Mouse (Mus musculus) lung, postnatal 0 days (tissue): ENCODE data around the gene Adgrl1. TPM values are rescaled to one million over a fixed set of nuclear protein-coding genes. Genes with fewer than 3 reads are reported as not detected.
A peak's percentile ranks its signal among the peaks of the same experiment; 100 is the strongest.

Source experiments
- ATAC-seq: fragments of 200-750 bp; cut with Nextera tagmentation; 2 replicates; pipeline ENCODE4 v1.8.0; 2017; ENCODE audit warnings: moderate library complexity
- DNase-seq: peaks from one replicate; pipeline ENCODE4 v3.0.0-alpha.2; 2016; ENCODE audit warnings: low spot score
- H3K27ac ChIP-seq: fragments of 300-500 bp; sonication (generic); 2 replicates; pipeline ENCODE4 v1.5.1; 2014; ENCODE audit warnings: antibody characterized with exemption, mild to moderate bottlenecking, low read length, mixed read lengths
- H3K27me3 ChIP-seq: fragments of 300-500 bp; sonication (generic); replicated peaks from 2 replicates; pipeline ENCODE4 v1.6.1; 2014; ENCODE audit warnings: low read length, mixed read lengths; ENCODE audit not compliant: insufficient read depth
- H3K36me3 ChIP-seq: fragments of 300-500 bp; sonication (generic); 2 replicates; pipeline ENCODE4 v1.6.1; 2014; ENCODE audit warnings: low read length, mixed read lengths; ENCODE audit not compliant: insufficient read depth
- H3K4me1 ChIP-seq: fragments of 300-500 bp; sonication (generic); 2 replicates; pipeline ENCODE4 v1.6.1; 2014; ENCODE audit warnings: antibody characterized with exemption, low read depth, low read length, mixed read lengths; ENCODE audit not compliant: insufficient read depth
- H3K4me2 ChIP-seq: fragments of 300-500 bp; sonication (generic); replicated peaks from 2 replicates; pipeline ENCODE4 v1.6.1; 2014; ENCODE audit warnings: low read depth, mild to moderate bottlenecking, low read length, moderate library complexity, mixed read lengths
- H3K4me3 ChIP-seq: fragments of 300-500 bp; sonication (generic); 2 replicates; pipeline ENCODE4 v1.5.1; 2014; ENCODE audit warnings: low read depth, low read length
- H3K9ac ChIP-seq: fragments of 300-500 bp; sonication (generic); replicated peaks from 2 replicates; pipeline ENCODE4 v1.6.1; 2014; ENCODE audit warnings: low read depth, mild to moderate bottlenecking
- H3K9me3 ChIP-seq: fragments of 300-500 bp; sonication (generic); 2 replicates; pipeline ENCODE4 v1.6.1; 2016; ENCODE audit warnings: low read length, mixed read lengths
- CTCF ChIP-seq: IDR thresholded peaks from 2 replicates; pipeline ENCODE4 v1.5.1; 2016; ENCODE audit warnings: antibody characterized with exemption, mild to moderate bottlenecking
- EP300 ChIP-seq: IDR thresholded peaks from 2 replicates; pipeline ENCODE4 v1.6.1; 2016; ENCODE audit warnings: antibody characterized with exemption, mild to moderate bottlenecking, control low read depth
- WGBS: fragments of 180-500 bp; shearing (Covaris S2); extraction: QIAGEN DNeasy Blood & Tissue Kit; methylation state at CpG from one replicate; pipeline ENCODE4 v1.1.7; 2014; 5-methylcytosine and 5-hydroxymethylcytosine counted together
- polyA plus RNA-seq: library from polyadenylated mRNA; unstranded; fragments of >200 nt; fragmentation: Nextera tagmentation; extraction: Ambion mirVana; gene quantifications from 2 replicates; pipeline ENCODE4 v1.2.1, GENCODE M21; 2015

Adgrl1 gene
- polyA plus RNA-seq, 1 experiment from 2014 or later: 11.4 TPM

DNA sequence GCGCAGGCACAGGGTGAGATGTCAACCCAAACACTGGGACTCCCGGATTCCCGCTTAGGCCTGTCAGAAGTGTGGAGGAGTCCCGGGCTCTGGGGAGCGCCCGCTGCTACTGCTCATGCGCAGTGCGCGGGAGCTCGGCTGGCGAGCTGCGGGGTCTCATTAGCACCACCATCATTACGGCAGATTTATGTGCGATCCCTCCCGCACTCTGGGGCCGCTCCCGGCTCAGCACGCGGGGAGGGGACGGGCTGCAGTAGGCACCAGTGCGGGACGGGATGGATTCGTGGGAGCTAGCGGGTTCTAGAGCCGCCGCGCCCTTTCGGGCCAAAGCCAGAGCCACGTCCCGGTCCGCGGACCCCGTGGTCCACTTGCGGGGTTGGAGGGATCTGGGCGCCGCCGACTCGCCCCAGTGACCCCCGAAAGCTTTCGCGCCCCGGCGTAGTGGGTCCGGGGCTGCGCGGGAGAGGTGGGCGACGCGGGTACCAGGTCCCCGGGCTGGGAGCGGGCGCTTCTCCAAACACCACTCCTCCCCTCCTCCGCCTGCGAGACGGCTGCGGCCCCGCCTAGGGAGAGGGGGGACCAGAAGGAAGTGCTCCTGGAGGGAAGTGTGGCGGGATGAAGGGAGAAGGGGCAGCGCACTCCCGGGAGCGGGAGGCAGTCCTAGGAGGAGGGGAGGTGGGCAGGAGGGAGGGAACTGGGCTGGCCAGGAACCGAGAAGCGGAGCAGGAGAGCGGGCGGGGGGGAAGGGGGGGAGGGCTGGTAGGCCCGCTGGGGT lies 24.8 kb upstream of the Adgrl1 start:
- ATAC-seq (peak; percentile 84), DNase-seq (peak; percentile 82)
- peak overlapping the region; percentile 97 for H3K4me2 ChIP-seq
- WGBS: 1% methylated on average over 54 of the region's 66 CpGs
- H3K4me3 ChIP-seq: peak overlapping the region; percentile 67
- peaks cover 14% of the 10 kb centered on the region; the same call in 1 of the 2 replicates for H3K4me1 ChIP-seq
- no peak for TF ChIP-seq EP300
- no peak for TF ChIP-seq CTCF
- H3K27ac ChIP-seq: peak overlapping the region; percentile 81
- H3K9me3 ChIP-seq: no peaks in the 10 kb centered on the region
- H3K36me3 ChIP-seq: no peaks in the 10 kb centered on the region
- H3K27me3 ChIP-seq: no peaks in the 10 kb centered on the region
- peak overlapping the region; percentile 60 for H3K9ac ChIP-seq

DNA sequence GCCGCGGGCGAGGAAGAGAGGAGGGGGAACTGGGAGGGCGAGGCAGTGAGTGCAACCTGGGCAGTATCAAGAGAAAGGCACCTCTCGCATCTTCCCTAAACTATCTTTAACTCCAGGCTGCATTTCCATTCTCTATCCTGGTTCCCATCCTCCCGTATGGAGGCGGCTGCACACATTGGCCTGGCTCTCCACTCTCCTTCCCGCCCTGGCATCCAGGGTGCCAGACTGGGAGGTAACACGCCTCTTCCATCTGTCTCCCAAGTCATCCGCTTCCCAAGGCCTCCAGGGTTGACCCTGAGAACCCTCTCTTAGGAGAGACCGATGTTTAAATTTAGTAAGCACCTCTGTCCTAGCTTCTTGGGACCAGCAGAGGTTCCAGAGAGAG lies 24.3 kb upstream of the Adgrl1 start:
- DNase-seq: no peak
- ATAC-seq: peak; percentile 29; the same call in 1 of the 2 replicates

DNA sequence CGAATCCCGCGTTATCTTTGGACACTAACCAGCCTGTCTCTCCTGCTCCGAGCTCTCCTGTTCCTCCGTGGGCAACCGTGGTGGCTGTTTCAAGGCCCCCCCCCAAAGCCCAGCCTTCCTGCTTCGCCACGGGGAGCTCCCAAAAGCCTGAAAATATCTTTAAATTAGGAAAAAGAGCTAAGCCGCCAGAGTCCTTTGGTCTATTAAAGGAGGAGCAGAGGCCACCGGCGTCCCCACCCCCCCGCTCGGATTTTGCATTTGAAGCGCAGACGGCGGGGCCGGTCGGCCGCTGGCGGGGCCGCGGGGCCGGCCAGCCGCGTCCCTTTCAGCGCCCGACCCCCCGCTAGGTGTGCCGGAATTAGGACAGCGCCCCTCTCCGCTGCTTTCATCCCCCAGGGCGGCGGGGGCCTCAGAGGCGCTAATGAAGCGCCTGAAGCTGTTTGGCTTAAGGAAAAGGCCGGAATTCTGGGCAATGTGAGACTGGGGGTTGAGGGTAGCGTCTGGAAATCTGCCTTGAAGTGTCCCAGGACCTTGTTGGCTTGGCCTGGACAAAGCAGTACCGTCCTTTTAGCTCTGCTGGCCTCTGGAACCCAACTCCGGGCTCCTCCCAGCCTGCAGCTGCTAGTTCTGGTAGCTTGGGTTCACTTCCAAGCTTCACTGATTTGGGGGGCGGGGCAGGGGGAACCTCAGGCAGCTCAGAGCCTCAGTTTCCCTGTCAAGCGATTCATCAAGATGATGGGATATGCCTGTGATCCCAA lies 23.6 kb upstream of the Adgrl1 start:
- H3K9ac ChIP-seq: no peak overlapping the region; the same call in 1 of the 2 replicates
- no peaks in the 10 kb centered on the region for H3K27me3 ChIP-seq
- DNase-seq (no peak), ATAC-seq (peak; percentile 21)
- H3K36me3 ChIP-seq: no peaks in the 10 kb centered on the region
- no peaks in the 10 kb centered on the region for H3K9me3 ChIP-seq
- TF ChIP-seq CTCF: no peak
- TF ChIP-seq EP300: no peak
- peak overlapping the region; percentile 67 for H3K4me3 ChIP-seq
- H3K4me2 ChIP-seq: peak overlapping the region; percentile 97
- H3K27ac ChIP-seq: peak overlapping the region; percentile 43; the same call in 1 of the 2 replicates
- H3K4me1 ChIP-seq: peaks cover 14% of the 10 kb centered on the region; the same call in 1 of the 2 replicates
- 5% methylated on average over 41 of the region's 41 CpGs for WGBS

More for the DNA sequence above, 24.3 kb upstream of the Adgrl1 start:
- Histone ChIP-seq H3K4me1 (peaks cover 14% of the 10 kb centered on the region; the same call in 1 of the 2 replicates), H3K27me3 (no peaks in the 10 kb centered on the region), H3K9ac (peak overlapping the region; percentile 60; the same call in 1 of the 2 replicates), H3K4me2 (peak overlapping the region; percentile 97), H3K27ac (no peak overlapping the region; the same call in 1 of the 2 replicates), H3K36me3 (no peaks in the 10 kb centered on the region), H3K4me3 (peak overlapping the region; percentile 67), H3K9me3 (no peaks in the 10 kb centered on the region)
- no peak for TF ChIP-seq CTCF
- under 1% methylated on average over 8 of the region's 11 CpGs for WGBS

DNA sequence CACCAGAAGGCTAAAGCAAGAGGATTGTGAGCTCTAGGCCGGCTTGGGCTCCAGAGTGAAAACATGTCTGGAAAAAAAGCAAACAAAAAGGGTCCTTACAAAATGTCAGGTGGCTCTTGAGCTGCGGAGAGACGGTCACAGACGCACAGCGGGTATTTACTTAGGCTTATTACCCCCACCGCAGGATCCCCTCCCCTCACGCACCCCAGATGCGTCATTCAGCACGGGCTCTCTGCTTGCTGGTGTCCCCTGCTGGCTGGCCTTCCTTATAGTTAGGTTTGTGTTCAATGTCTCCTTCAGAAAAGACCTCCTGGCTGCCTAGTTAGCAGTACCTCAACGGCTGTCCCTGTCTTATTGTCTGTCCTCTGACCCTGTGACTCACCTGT lies 23.1 kb upstream of the Adgrl1 start:
- ATAC-seq: peak; percentile 74
- DNase-seq: peak; percentile 78
- no peaks in the 10 kb centered on the region for H3K27me3 ChIP-seq
- H3K36me3 ChIP-seq: no peaks in the 10 kb centered on the region
- 0 out of 2 replicates have a peak overlapping the region, but pooled peaks have one; percentile 67 for H3K4me3 ChIP-seq
- H3K4me2 ChIP-seq: peak overlapping the region; percentile 97; the same call in 1 of the 2 replicates
- no peaks in the 10 kb centered on the region for H3K9me3 ChIP-seq
- TF ChIP-seq CTCF (peak; percentile 73), EP300 (peak; percentile 47; the same call in 1 of the 2 replicates)
- H3K9ac ChIP-seq: no peak overlapping the region; the same call in 1 of the 2 replicates
- H3K27ac ChIP-seq: no peak overlapping the region; the same call in 1 of the 2 replicates
- 8% methylated on average over 10 of the region's 10 CpGs for WGBS
- peaks cover 14% of the 10 kb centered on the region; the same call in 1 of the 2 replicates for H3K4me1 ChIP-seq

DNA sequence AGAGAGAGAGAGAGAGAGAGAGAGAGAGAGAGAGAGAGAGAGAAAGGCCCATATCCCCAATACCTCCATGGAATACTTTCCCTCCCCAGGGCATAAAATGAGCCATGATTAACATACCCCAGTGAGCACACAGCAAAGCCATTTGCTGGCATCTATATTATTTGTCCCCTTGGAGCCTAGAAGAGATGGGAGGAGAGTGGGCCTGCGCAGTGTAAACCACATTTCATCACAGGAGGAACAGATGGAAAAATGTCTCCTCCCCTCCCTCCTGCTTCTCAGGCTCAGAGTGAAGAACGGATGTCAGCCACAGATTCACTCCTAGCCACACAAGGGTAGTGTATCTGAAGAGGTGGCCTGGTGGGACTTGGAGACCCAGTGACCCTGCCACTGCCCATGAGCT lies 11.5 kb upstream of the Adgrl1 start:
- H3K27ac ChIP-seq: no peak overlapping the region
- no peaks in the 10 kb centered on the region for H3K27me3 ChIP-seq
- H3K4me1 ChIP-seq: no peaks in the 10 kb centered on the region
- no peaks in the 10 kb centered on the region for H3K9me3 ChIP-seq
- TF ChIP-seq CTCF: no peak
- TF ChIP-seq EP300: no peak
- no peak overlapping the region for H3K9ac ChIP-seq
- ATAC-seq (no peak), DNase-seq (no peak)
- H3K4me2 ChIP-seq: no peak overlapping the region
- no peaks in the 10 kb centered on the region for H3K36me3 ChIP-seq
- H3K4me3 ChIP-seq: no peak overlapping the region
- 64% methylated on average over 2 of the region's 2 CpGs for WGBS

DNA sequence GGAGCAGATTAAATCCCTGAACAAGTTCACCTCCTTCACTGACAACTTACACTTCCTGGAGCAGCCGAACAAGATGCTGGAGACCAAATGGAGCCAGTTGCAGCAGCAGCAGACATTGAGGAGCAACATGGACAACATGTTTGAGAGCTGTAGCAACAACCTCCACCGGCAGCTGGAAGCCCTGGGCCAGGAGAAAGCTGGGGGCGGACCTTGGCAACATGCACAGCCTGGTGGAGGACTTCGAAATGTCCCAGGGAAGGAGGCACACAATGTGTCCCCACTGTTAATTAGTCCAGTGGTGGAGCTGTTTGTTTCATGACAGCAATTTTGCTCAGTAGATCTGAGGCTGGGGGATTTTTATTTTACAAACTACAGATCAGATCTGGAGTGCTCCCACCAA lies 7.8 kb upstream of the Adgrl1 start:
- Histone ChIP-seq H3K36me3 (no peaks in the 10 kb centered on the region), H3K9ac (no peak overlapping the region), H3K4me3 (no peak overlapping the region), H3K27me3 (peaks cover 6% of the 10 kb centered on the region; the same call in 1 of the 2 replicates), H3K4me2 (no peak overlapping the region), H3K27ac (no peak overlapping the region), H3K4me1 (no peaks in the 10 kb centered on the region), H3K9me3 (no peaks in the 10 kb centered on the region)
- TF ChIP-seq EP300 (no peak), CTCF (peak; percentile 28)
- 41% methylated on average over 4 of the region's 4 CpGs for WGBS
- DNase-seq (no peak), ATAC-seq (0 out of 2 replicates have a peak, but pooled peaks have one; percentile 18)
